Mouse (Mus musculus) hindbrain, embryonic 12.5 days (tissue): Measurements from ENCODE around the gene Ptprt. TPM values are rescaled to one million over a fixed set of nuclear protein-coding genes. Genes with fewer than 3 reads are reported as not detected.

Experiments used
- ATAC-seq: fragments of 200-750 bp; cut with Nextera tagmentation; 2 replicates; pipeline ENCODE4 v1.8.0; 2017; ENCODE audit warnings: moderate TSS enrichment; ENCODE audit not compliant: low FRiP score
- H3K27ac ChIP-seq: fragments of 300-500 bp; sonication (generic); 2 replicates; pipeline ENCODE4 v1.5.1; 2016; ENCODE audit warnings: mild to moderate bottlenecking
- H3K27me3 ChIP-seq: fragments of 300-500 bp; sonication (generic); 2 replicates; pipeline ENCODE4 v1.6.1; 2016; ENCODE audit warnings: mild to moderate bottlenecking
- H3K36me3 ChIP-seq: fragments of 300-500 bp; sonication (generic); 2 replicates; pipeline ENCODE4 v1.6.1; 2016; ENCODE audit warnings: mild to moderate bottlenecking
- H3K4me1 ChIP-seq: fragments of 300-500 bp; sonication (generic); 2 replicates; pipeline ENCODE4 v1.6.1; 2016
- H3K4me2 ChIP-seq: fragments of 300-500 bp; sonication (generic); replicated peaks from 2 replicates; pipeline ENCODE4 v1.6.1; 2016; ENCODE audit warnings: mild to moderate bottlenecking
- H3K4me3 ChIP-seq: fragments of 300-500 bp; sonication (generic); 2 replicates; pipeline ENCODE4 v1.5.1; 2016; ENCODE audit warnings: mild to moderate bottlenecking
- H3K9ac ChIP-seq: fragments of 300-500 bp; sonication (generic); 2 replicates; pipeline ENCODE4 v1.6.1; 2016; ENCODE audit warnings: mild to moderate bottlenecking, moderate library complexity
- H3K9me3 ChIP-seq: fragments of 300-500 bp; sonication (generic); replicated peaks from 2 replicates; pipeline ENCODE4 v1.6.1; 2016; ENCODE audit warnings: mild to moderate bottlenecking
- WGBS: fragments of 180-500 bp; shearing (Covaris S2); methylation state at CpG from one replicate; pipeline ENCODE4 v1.1.7; 2016; 5-methylcytosine and 5-hydroxymethylcytosine counted together
- polyA plus RNA-seq: library from polyadenylated mRNA; unstranded; fragments of >200 nt; fragmentation: Nextera tagmentation; extraction: Ambion mirVana; gene quantifications from 2 replicates; pipeline ENCODE4 v1.2.1, GENCODE M21; 2016

Ptprt gene
- polyA plus RNA-seq, 1 experiment from 2014 or later: 4.5 TPM

DNA sequence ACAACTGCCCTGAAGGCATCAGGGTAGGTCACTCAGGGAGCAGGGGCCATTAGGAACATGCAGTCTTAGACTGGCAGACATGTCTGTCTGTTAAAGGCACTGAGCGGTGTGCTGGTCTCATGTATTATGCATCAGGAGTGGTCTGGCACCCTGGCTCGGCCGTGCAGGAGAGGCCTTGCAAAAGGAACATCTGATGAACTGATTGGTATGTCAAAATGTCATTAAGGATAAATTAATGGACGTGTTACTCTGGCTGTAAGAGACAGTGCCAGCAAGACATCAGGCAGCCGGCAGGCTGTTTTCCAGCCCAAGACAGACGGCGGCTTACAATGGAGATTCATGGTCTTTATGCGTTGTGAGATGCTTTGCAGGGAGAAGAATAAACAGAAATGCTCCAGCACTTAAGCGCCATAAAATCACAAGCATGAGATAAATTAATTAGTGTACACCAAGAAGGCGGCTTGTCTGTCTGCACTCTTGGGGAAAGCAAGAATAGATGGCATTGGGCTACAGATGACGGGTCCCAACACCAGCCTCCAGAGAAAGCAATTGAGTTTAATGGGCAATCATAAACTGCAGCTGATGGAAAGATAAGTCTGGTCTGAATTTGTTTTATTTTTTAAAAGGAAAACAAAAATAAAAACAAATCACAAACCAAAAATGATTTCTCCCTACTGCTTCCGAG lies 992.5 kb downstream of the Ptprt start:
- Histone ChIP-seq H3K36me3 (no peaks in the 10 kb centered on the region), H3K4me2 (no peak overlapping the region), H3K27me3 (no peaks in the 10 kb centered on the region), H3K27ac (peak overlapping the region; percentile 67), H3K4me3 (no peak overlapping the region), H3K9ac (no peak overlapping the region), H3K9me3 (no peaks in the 10 kb centered on the region), H3K4me1 (peaks cover 8% of the 10 kb centered on the region)
- WGBS: 45% methylated on average over 12 of the region's 12 CpGs
- peak; percentile 94 for ATAC-seq

DNA sequence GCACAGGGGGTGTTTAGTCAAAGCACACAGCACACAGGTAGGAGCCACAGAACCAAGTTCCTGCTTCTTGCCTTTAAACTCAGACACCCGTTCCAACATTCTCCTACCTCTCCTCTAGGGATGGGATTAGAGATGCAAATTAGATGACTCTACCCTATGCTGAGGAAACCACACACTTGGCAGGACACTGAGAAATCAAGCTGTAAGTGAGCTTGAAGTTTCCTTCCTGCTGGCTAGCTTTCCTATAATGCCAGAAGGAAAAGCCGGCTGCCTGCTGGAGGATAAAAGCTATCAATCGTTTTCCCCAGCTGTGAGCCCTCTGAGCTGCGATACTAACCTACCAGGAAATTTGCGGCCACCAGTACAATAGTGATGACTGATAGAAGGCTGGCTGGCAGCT lies 999.0 kb downstream of the Ptprt start:
- Histone ChIP-seq H3K4me2 (no peak overlapping the region), H3K9ac (no peak overlapping the region), H3K36me3 (no peaks in the 10 kb centered on the region), H3K4me1 (no peaks in the 10 kb centered on the region), H3K27ac (no peak overlapping the region), H3K9me3 (no peaks in the 10 kb centered on the region), H3K4me3 (no peak overlapping the region), H3K27me3 (no peaks in the 10 kb centered on the region)
- WGBS: 27% methylated on average over 5 of the region's 5 CpGs
- no peak for ATAC-seq

DNA sequence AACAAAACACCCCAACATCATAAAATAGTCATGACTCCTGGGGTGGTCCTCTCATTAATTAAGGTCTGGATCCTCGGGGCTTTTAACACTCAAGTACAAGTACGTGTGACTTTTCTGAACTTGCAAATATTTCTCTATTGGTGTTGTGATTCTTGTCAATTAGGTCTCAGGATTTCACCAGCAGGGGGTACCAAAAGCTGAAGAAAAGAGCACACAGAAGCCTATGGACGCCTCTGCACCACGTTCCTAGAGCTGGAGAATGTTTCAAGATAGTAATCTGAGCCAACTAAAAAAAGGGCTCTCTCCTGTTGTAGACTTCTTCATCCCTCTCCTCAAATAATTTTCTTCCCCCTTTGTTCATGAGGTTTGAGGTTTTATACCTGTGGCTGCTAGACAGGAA lies 1000.1 kb downstream of the Ptprt start:
- Histone ChIP-seq H3K4me2 (no peak overlapping the region), H3K4me1 (no peaks in the 10 kb centered on the region), H3K27me3 (no peaks in the 10 kb centered on the region), H3K9ac (no peak overlapping the region), H3K36me3 (no peaks in the 10 kb centered on the region), H3K27ac (no peak overlapping the region), H3K4me3 (no peak overlapping the region), H3K9me3 (no peaks in the 10 kb centered on the region)
- no peak for ATAC-seq
- WGBS: 36% methylated on average over 4 of the region's 4 CpGs

DNA sequence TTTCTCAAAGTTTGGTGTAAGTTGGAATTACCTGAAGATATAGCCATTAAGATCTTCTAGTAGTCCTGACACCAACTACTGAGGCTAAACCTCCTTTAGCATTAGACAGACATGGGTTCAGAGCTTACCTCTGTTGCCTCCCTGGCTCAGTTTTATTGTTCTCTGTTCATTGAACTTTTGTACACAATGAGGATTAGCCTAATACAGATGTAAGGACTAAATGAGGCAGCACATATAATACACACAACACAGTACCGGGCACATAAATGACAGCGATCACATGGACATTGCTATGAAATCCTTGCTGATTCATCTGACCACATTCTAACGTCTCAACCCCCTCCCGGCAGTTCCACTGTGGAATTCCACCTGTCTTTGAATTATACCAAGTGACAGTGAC lies 1003.9 kb downstream of the Ptprt start:
- no peak overlapping the region for H3K27ac ChIP-seq
- H3K9ac ChIP-seq: no peak overlapping the region
- no peaks in the 10 kb centered on the region for H3K9me3 ChIP-seq
- 83% methylated on average over 4 of the region's 4 CpGs for WGBS
- H3K27me3 ChIP-seq: no peaks in the 10 kb centered on the region
- H3K4me2 ChIP-seq: no peak overlapping the region
- H3K36me3 ChIP-seq: no peaks in the 10 kb centered on the region
- no peaks in the 10 kb centered on the region for H3K4me1 ChIP-seq
- H3K4me3 ChIP-seq: no peak overlapping the region
- ATAC-seq: no peak

DNA sequence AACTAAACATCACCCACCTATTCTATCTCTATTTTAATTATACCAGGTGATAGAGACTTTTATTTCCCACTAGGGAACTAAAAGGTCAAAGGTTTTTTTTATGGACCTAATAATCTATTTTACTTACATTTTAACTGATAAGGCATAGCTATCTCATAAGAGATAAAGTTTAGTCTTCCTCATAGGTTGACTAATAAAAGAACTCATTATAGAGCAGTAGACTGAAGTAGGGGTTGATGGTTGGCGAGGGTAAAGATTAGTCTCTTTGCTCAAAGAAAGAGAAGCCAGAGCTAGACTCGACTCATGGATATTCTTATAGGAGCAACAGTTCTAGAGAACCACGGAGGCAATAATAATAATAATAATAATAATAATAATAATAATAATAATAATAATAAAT lies 1004.3 kb downstream of the Ptprt start:
- no peak overlapping the region for H3K9ac ChIP-seq
- no peak overlapping the region for H3K4me3 ChIP-seq
- H3K4me1 ChIP-seq: no peaks in the 10 kb centered on the region
- no peaks in the 10 kb centered on the region for H3K36me3 ChIP-seq
- no peak overlapping the region for H3K4me2 ChIP-seq
- no peak overlapping the region for H3K27ac ChIP-seq
- H3K27me3 ChIP-seq: no peaks in the 10 kb centered on the region
- no peaks in the 10 kb centered on the region for H3K9me3 ChIP-seq
- no peak for ATAC-seq
- 93% methylated on average over 3 of the region's 3 CpGs for WGBS

DNA sequence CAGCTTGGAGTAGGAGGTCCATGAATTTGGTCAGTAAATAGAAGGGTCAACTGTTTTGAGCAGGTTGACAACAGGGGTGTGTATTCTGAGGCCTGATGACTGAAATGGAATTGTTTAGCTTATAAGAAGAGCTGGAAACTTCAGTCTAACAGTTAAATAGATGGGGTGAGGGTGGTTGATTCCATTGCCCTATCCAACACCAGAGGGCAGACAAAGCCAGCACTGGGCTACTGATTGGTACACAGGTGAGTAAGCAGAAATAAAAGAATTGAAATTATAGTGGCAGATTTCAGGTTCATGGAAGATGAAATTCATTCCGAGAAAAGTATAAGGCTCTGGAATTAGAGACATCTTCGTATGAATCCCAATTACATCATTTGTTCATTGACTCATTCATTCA lies 1020.1 kb downstream of the Ptprt start:
- H3K9me3 ChIP-seq: no peaks in the 10 kb centered on the region
- H3K36me3 ChIP-seq: no peaks in the 10 kb centered on the region
- H3K27me3 ChIP-seq: no peaks in the 10 kb centered on the region
- H3K27ac ChIP-seq: no peak overlapping the region
- no peak overlapping the region for H3K9ac ChIP-seq
- 89% methylated on average over 2 of the region's 2 CpGs for WGBS
- no peak overlapping the region for H3K4me3 ChIP-seq
- no peak overlapping the region for H3K4me2 ChIP-seq
- no peak for ATAC-seq
- no peaks in the 10 kb centered on the region for H3K4me1 ChIP-seq

DNA sequence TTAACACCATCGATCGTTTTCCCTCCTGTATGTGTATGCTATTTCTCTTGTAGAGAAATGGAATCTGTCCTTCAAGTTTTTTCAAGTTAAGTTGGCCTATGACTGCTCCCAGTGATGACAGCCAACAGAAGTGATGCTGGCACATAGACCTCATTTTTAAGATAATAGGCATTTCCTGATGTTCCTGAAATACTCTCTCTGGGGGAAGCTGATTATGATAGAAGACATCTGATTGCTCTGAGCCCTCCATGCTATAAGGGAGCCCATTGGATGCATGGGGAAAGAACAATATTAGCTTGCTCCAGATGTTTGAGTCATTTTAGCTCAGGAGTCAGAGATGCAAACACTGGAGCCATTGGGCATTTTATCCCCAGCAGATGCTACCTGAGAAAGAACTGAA lies 1026.9 kb downstream of the Ptprt start:
- no peaks in the 10 kb centered on the region for H3K27me3 ChIP-seq
- 94% methylated on average over 2 of the region's 2 CpGs for WGBS
- ATAC-seq: no peak
- no peak overlapping the region for H3K9ac ChIP-seq
- no peaks in the 10 kb centered on the region for H3K4me1 ChIP-seq
- H3K27ac ChIP-seq: no peak overlapping the region
- no peaks in the 10 kb centered on the region for H3K9me3 ChIP-seq
- no peak overlapping the region for H3K4me3 ChIP-seq
- H3K4me2 ChIP-seq: no peak overlapping the region
- H3K36me3 ChIP-seq: no peaks in the 10 kb centered on the region

DNA sequence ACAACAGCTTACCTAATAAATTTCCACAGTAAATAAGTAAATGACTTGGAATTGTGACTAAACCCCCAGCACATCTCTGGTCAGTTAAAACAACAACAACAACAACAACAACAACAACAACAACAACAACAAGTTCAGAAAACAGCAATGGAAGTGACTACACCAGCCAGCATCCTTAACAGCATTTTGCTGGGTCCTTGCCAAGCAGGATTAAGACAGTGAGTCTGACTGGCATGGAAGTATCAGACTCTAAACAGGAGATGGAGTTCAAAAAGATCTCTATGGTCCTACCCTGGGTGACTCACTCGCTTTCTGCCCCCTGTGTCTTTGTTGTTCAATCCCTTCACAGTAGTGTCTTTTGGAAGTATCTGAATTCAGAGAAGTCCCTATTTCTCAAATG lies 1035.1 kb downstream of the Ptprt start:
- Histone ChIP-seq H3K36me3 (no peaks in the 10 kb centered on the region), H3K4me1 (no peaks in the 10 kb centered on the region), H3K4me3 (no peak overlapping the region), H3K4me2 (no peak overlapping the region), H3K27me3 (no peaks in the 10 kb centered on the region), H3K27ac (no peak overlapping the region), H3K9me3 (no peaks in the 10 kb centered on the region), H3K9ac (no peak overlapping the region)
- WGBS: 88% methylated on average over 1 of the region's 1 CpGs
- no peak for ATAC-seq

DNA sequence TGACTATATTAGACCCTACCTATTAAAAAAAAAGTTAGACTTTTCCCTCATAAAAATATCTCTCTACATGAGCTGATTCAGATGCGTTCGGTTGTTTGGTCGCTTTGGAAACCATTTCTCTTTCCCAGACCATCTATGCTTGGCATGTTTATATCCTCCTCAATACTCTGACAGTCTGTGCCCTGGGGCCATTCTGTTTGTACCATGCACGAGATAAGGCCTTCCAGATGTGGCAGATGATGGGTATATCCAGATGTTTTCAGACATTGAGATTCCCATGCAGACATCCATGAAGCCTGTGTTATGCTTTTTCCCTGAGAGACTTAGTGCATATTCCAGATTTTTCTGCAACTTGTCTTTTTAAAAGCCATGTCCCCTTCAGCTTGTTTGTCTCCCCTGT lies 1052.5 kb downstream of the Ptprt start:
- no peak overlapping the region for H3K4me2 ChIP-seq
- H3K27me3 ChIP-seq: no peaks in the 10 kb centered on the region
- H3K4me3 ChIP-seq: no peak overlapping the region
- no peaks in the 10 kb centered on the region for H3K9me3 ChIP-seq
- no peak overlapping the region for H3K9ac ChIP-seq
- WGBS: 79% methylated on average over 4 of the region's 4 CpGs
- no peak for ATAC-seq
- no peak overlapping the region for H3K27ac ChIP-seq
- no peaks in the 10 kb centered on the region for H3K36me3 ChIP-seq
- H3K4me1 ChIP-seq: no peaks in the 10 kb centered on the region

DNA sequence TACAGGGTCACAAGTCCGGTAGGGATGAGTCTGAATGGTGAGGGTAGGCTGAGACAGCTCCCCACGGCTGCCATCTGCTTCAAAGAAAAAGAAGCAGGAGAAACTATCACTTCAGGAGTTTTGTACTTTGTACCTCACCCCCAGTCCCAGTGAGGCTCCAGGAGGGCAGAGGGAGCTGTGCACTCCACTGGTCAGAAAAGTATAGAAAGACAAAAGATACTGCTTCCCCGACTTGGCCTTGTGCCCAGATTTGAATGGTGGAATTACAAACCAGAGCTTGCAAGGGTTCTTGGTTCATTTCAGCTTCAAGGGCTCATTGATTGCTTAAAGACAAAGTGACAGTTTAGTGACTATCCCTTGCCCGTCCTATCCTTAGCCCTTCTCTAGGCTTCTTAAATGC lies 1053.6 kb downstream of the Ptprt start:
- H3K27ac ChIP-seq: no peak overlapping the region
- H3K9ac ChIP-seq: no peak overlapping the region
- H3K4me3 ChIP-seq: no peak overlapping the region
- no peaks in the 10 kb centered on the region for H3K4me1 ChIP-seq
- no peak for ATAC-seq
- 73% methylated on average over 4 of the region's 4 CpGs for WGBS
- H3K9me3 ChIP-seq: no peaks in the 10 kb centered on the region
- H3K27me3 ChIP-seq: no peaks in the 10 kb centered on the region
- no peak overlapping the region for H3K4me2 ChIP-seq
- no peaks in the 10 kb centered on the region for H3K36me3 ChIP-seq

DNA sequence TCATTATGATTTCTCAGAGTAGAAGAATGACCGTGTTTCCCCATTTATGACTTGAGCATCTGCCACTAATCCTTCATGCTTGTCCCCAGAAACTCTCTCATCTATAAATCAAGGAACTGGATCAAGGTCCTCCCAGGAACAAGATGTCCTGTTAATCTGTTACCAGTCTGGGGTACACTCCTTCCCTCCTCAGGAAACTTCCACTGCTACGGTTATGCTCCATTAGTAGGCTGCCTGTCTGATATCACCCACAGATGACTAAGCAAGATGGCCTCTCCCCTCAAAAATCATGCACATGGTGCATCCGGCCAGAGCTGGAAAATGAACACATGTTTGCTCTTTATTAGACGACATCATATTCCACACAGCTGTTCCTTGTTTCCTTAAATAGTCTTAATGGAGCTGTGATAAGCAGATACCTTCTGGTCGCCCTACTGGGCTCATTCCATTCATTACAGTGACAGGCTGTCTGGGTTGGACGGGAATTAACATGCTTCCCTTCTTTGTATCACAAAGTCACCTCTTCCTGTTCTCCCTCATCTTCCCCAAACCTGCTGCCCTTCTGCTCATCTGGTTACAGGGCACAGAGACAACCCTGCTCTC lies 1060.6 kb downstream of the Ptprt start:
- Histone ChIP-seq H3K4me3 (no peak overlapping the region), H3K4me2 (no peak overlapping the region), H3K36me3 (no peaks in the 10 kb centered on the region), H3K9me3 (no peaks in the 10 kb centered on the region), H3K27me3 (no peaks in the 10 kb centered on the region), H3K27ac (no peak overlapping the region), H3K9ac (no peak overlapping the region), H3K4me1 (no peaks in the 10 kb centered on the region)
- WGBS: 77% methylated on average over 6 of the region's 6 CpGs
- no peak for ATAC-seq

DNA sequence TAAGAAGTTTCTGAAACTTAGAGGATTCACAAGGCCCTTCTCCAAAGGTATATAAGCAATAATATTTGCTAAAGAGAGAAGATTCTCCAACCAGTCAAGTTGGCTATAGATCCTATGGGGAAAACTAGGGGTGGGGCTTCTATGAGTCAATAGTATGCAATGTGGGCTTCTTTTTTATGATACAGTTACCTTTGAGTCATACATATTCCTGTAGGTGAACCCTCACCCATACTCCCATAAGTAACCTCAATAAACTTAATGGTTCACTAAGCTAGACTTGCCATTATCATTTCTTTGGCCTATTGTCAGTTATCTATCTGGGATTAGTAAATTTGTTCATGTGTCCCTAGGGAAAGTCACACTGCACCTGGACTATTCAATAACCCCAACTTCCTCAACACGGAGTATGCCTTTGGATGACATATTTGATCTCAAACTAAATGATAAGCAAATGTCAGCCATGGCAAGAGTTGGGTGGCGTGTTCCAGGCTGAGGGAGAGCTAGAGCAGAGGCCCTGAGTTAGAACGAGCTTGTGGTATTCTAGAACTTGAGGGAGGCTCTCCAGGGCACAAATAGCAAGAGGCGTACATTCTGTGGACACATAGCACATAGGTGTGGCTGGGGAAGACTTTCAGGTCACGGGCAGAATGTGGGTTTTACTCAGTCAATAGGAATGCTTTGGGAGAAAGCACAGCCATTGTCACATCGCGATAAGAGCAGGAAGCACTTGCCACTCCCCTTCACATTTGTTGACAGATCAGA lies 1067.4 kb downstream of the Ptprt start:
- no peaks in the 10 kb centered on the region for H3K36me3 ChIP-seq
- no peak for ATAC-seq
- 89% methylated on average over 7 of the region's 7 CpGs for WGBS
- no peaks in the 10 kb centered on the region for H3K4me1 ChIP-seq
- H3K9me3 ChIP-seq: no peaks in the 10 kb centered on the region
- H3K4me3 ChIP-seq: no peak overlapping the region
- no peak overlapping the region for H3K9ac ChIP-seq
- no peaks in the 10 kb centered on the region for H3K27me3 ChIP-seq
- H3K4me2 ChIP-seq: no peak overlapping the region
- no peak overlapping the region for H3K27ac ChIP-seq

DNA sequence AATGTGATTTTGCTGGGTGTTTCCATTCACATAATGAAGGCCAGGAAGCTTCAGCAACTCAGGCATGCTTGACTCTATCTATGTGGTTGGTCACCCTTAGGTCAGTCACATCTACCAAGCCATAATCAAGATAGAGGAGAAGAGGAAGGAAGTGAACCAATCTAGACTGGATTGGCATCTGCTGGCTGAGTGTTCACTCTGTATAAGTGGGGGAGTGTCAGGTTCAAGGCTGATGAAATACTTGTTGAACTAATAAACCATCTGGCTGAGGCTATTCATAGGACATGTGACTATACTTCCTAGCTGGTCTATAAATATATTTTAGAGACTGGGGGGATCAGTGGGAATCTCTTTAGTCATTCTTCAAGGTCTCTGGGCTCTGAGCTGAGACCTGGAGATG lies 1086.5 kb downstream of the Ptprt start:
- Histone ChIP-seq H3K36me3 (no peaks in the 10 kb centered on the region), H3K4me1 (no peaks in the 10 kb centered on the region), H3K27me3 (no peaks in the 10 kb centered on the region), H3K4me3 (no peak overlapping the region), H3K9ac (no peak overlapping the region), H3K4me2 (no peak overlapping the region), H3K27ac (no peak overlapping the region), H3K9me3 (no peaks in the 10 kb centered on the region)
- ATAC-seq: no peak
